Mouse (Mus musculus): Measurements from ENCODE around the gene Gm13941.

Gene Gm13941

GRCm38 (mm10) chr2:111105882-111106281, at the start of gene Gm13941:
Gene Gm13941 (minus strand): TSS chr2:111105982.
- no peak for DNase-seq (ENCODE audit: low read depth, low spot score)

- no peak for DNase-seq (ENCODE audit: low read depth, low spot score)
These were observed 47.1 kb upstream of the Gm13941 start, which contains the start of gene Gm15130 for GRCm38 (mm10) chr2:111152836-111153235. Gene Gm15130 (minus strand): TSS chr2:111152936.

- DNase-seq (ENCODE audit: low read depth, low spot score): peak; percentile 16
These were observed 30.0 kb upstream of the Gm13941 start for GRCm38 (mm10) chr2:111135739-111136138.

GRCm38 (mm10) chr2:111058586-111059261, 47.1 kb downstream of the Gm13941 start:
- peak; percentile 72 for DNase-seq (ENCODE audit: low read depth, low spot score)
